Mouse (Mus musculus) hindbrain, embryonic 12.5 days (tissue): ENCODE data around the gene Ufsp1. TPM values are rescaled to one million over a fixed set of nuclear protein-coding genes. Genes with fewer than 3 reads are reported as not detected.

Experiments
- ATAC-seq: fragments of 200-750 bp; cut with Nextera tagmentation; 2 replicates; pipeline ENCODE4 v1.8.0; 2017; ENCODE audit warnings: moderate TSS enrichment; ENCODE audit not compliant: low FRiP score
- H3K27ac ChIP-seq: fragments of 300-500 bp; sonication (generic); 2 replicates; pipeline ENCODE4 v1.5.1; 2016; ENCODE audit warnings: mild to moderate bottlenecking
- H3K27me3 ChIP-seq: fragments of 300-500 bp; sonication (generic); 2 replicates; pipeline ENCODE4 v1.6.1; 2016; ENCODE audit warnings: mild to moderate bottlenecking
- H3K36me3 ChIP-seq: fragments of 300-500 bp; sonication (generic); 2 replicates; pipeline ENCODE4 v1.6.1; 2016; ENCODE audit warnings: mild to moderate bottlenecking
- H3K4me1 ChIP-seq: fragments of 300-500 bp; sonication (generic); 2 replicates; pipeline ENCODE4 v1.6.1; 2016
- H3K4me2 ChIP-seq: fragments of 300-500 bp; sonication (generic); replicated peaks from 2 replicates; pipeline ENCODE4 v1.6.1; 2016; ENCODE audit warnings: mild to moderate bottlenecking
- H3K4me3 ChIP-seq: fragments of 300-500 bp; sonication (generic); 2 replicates; pipeline ENCODE4 v1.5.1; 2016; ENCODE audit warnings: mild to moderate bottlenecking
- H3K9ac ChIP-seq: fragments of 300-500 bp; sonication (generic); 2 replicates; pipeline ENCODE4 v1.6.1; 2016; ENCODE audit warnings: mild to moderate bottlenecking, moderate library complexity
- H3K9me3 ChIP-seq: fragments of 300-500 bp; sonication (generic); replicated peaks from 2 replicates; pipeline ENCODE4 v1.6.1; 2016; ENCODE audit warnings: mild to moderate bottlenecking
- WGBS: fragments of 180-500 bp; shearing (Covaris S2); methylation state at CpG from one replicate; pipeline ENCODE4 v1.1.7; 2016; 5-methylcytosine and 5-hydroxymethylcytosine counted together
- microRNA-seq: library from miRNA; unstranded; fragments of <30 nt; microRNA quantifications from one replicate; pipeline ENCODE4, GENCODE M21; 2017
- polyA plus RNA-seq: library from polyadenylated mRNA; unstranded; fragments of >200 nt; fragmentation: Nextera tagmentation; extraction: Ambion mirVana; gene quantifications from 2 replicates; pipeline ENCODE4 v1.2.1, GENCODE M21; 2016

The Ufsp1 gene
- polyA plus RNA-seq, 1 experiment from 2014 or later: 10.3 TPM

DNA sequence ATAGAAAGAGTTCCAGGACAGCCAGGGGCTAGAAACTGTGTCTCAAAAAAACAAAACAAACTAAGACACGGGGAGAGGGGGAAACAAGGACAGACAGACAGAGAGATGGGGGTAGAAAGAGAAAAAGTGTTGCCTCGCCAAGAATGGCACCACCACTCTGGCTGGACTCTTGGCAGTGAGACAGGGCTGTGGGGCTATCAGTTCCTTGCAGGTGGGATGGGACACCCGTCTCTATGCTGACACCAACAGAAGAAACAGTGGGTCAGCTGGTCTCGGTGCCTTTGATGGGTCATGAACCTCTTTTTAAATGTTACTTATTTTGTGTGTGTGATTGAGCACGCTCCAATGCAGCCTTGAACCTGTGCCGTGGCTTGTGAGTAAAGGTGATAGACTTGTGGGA is 45.8 kb downstream of the Ufsp1 start:
- ATAC-seq: no peak
- WGBS: 80% methylated on average over 6 of the region's 6 CpGs
- Histone ChIP-seq H3K9ac (0 out of 2 replicates have a peak overlapping the region, but pooled peaks have one; percentile 68), H3K27me3 (no peaks in the 10 kb centered on the region), H3K4me2 (peak overlapping the region; percentile 83; the same call in 1 of the 2 replicates), H3K27ac (peak overlapping the region; percentile 80; the same call in 1 of the 2 replicates), H3K36me3 (no peaks in the 10 kb centered on the region), H3K4me1 (peaks cover 14% of the 10 kb centered on the region), H3K4me3 (no peak overlapping the region; the same call in 1 of the 2 replicates), H3K9me3 (no peaks in the 10 kb centered on the region; the same call in 1 of the 2 replicates)

DNA sequence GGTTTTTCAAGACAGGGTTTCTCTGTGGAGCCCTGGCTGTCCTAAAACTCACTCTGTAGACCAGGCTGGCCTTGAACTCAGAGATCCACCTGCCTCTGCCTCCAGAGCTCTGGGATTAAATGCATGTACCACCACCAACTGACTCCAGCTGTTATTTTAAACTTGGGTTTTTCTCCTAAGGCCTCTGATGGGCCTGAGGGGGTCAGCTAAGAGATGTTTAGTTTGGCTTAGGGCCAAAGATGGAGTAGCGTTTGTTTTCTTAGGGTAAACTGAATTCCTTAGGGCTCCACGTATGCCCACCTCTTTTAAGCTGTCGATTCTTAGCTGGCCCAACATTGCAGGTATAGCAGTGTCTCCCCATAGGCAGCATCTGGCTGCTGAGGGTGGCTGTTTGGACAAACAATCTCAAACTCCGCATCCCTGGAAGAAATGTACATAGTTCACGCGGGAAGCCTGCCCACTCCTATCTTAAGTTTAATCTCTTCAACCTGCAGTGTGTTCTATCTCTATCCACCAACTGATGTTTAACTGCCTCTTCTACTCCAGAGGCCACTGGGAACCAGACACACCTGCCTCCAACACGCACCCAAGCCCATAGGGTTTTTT is 48.1 kb downstream of the Ufsp1 start:
- no peaks in the 10 kb centered on the region for H3K27me3 ChIP-seq
- 79% methylated on average over 7 of the region's 7 CpGs for WGBS
- no peak for ATAC-seq

DNA sequence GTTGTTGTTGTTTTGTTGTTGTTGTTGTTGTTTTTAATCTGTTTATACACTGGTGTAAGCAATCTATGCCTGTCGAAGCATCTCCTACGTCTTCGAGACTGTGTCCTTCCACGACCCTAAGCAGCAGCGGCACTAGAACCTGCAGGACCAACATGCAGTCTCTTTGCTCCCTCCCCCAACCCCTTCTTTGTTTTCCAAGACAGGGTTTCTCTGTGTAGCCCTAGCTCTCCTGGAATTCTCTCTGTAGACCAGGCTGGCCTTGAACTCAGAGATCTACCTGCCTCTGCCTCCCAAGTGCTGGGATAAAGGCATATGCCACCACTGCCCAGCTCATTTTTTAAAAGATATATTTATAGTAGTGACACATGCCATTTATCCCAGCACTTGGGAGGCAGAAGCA is 49.0 kb downstream of the Ufsp1 start:
- ATAC-seq: no peak
- 95% methylated on average over 5 of the region's 5 CpGs for WGBS
- H3K4me1 ChIP-seq: peaks cover 26% of the 10 kb centered on the region
- no peak overlapping the region for H3K4me2 ChIP-seq
- H3K27ac ChIP-seq: no peak overlapping the region
- no peaks in the 10 kb centered on the region for H3K27me3 ChIP-seq
- H3K9me3 ChIP-seq: no peaks in the 10 kb centered on the region; the same call in 1 of the 2 replicates
- no peak overlapping the region for H3K9ac ChIP-seq
- no peak overlapping the region for H3K4me3 ChIP-seq
- no peaks in the 10 kb centered on the region for H3K36me3 ChIP-seq

More for the DNA sequence above, 48.1 kb downstream of the Ufsp1 start:
- H3K9ac ChIP-seq: no peak overlapping the region
- peaks cover 18% of the 10 kb centered on the region for H3K4me1 ChIP-seq
- H3K36me3 ChIP-seq: no peaks in the 10 kb centered on the region
- H3K4me3 ChIP-seq: no peak overlapping the region
- H3K27ac ChIP-seq: no peak overlapping the region
- H3K9me3 ChIP-seq: no peaks in the 10 kb centered on the region; the same call in 1 of the 2 replicates
- H3K4me2 ChIP-seq: no peak overlapping the region

DNA sequence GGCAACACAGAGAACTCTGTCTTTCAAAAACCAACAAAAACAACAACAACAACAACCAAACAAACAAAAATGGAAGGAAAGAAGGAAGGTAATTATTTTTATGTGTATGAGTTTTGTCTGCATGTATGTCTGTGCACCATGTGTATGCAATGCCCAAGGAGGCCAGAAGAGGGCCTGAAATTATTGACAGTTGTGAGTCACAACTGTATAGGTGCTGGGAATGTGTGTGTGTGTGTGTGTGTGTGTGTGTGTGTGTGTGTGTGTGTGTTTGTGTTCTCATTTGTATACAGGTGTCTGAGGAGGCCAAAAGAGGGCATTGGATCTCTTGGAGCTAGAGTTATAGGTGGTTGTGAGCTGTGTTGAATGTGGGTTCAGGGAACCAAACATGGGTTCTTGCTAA is 49.4 kb downstream of the Ufsp1 start:
- Histone ChIP-seq H3K4me3 (no peak overlapping the region), H3K36me3 (no peaks in the 10 kb centered on the region), H3K27ac (no peak overlapping the region), H3K4me1 (peaks cover 29% of the 10 kb centered on the region), H3K27me3 (peaks cover 3% of the 10 kb centered on the region; the same call in 1 of the 2 replicates), H3K9me3 (no peaks in the 10 kb centered on the region; the same call in 1 of the 2 replicates), H3K4me2 (no peak overlapping the region), H3K9ac (no peak overlapping the region)
- ATAC-seq: no peak

Small RNAs within 50 kb of the gene (microRNA-seq; reads per million reads assigned to microRNA genes)
- 1.6 reads per million for gene Mir7036
- gene Mir8116: not detected

Other genes with a start within 250 kb of the Ufsp1 start
- 183 and 186 TPM in 2 replicates for gene Ap1s1, start 248.5 kb upstream of the Ufsp1 start, polyA plus RNA-seq
- 0.10 TPM in 1 of 2 replicates, not detected in the other for gene Serpine1, start 222.4 kb upstream of the Ufsp1 start, polyA plus RNA-seq
- 4.2 and 5.7 TPM in 2 replicates for gene Trim56, start 178.4 kb upstream of the Ufsp1 start, polyA plus RNA-seq
- gene Muc3, start 145.3 kb upstream of the Ufsp1 start, polyA plus RNA-seq: not detected in 2 replicates
- not detected in 2 replicates for gene Muc3a, start 82.2 kb upstream of the Ufsp1 start, polyA plus RNA-seq
- gene Ache, start 7.1 kb upstream of the Ufsp1 start, polyA plus RNA-seq: 12.6 and 13.1 TPM in 2 replicates
- 151 and 152 TPM in 2 replicates for gene Srrt, start 13.0 kb downstream of the Ufsp1 start, polyA plus RNA-seq
- gene Trip6, start 19.8 kb downstream of the Ufsp1 start, polyA plus RNA-seq: 40.0 and 40.7 TPM in 2 replicates
- gene Slc12a9, start 39.0 kb downstream of the Ufsp1 start, polyA plus RNA-seq: 21.9 and 23.6 TPM in 2 replicates
- gene Ephb4, start 55.5 kb downstream of the Ufsp1 start, polyA plus RNA-seq: 40.9 and 45.0 TPM in 2 replicates
- 0.09 and 0.15 TPM in 2 replicates for gene Zan, start 182.4 kb downstream of the Ufsp1 start, polyA plus RNA-seq
- 60.7 and 61.3 TPM in 2 replicates for gene Pop7, start 207.9 kb downstream of the Ufsp1 start, polyA plus RNA-seq
- gene Gigyf1, start 223.9 kb downstream of the Ufsp1 start, polyA plus RNA-seq: 17.9 and 19.0 TPM in 2 replicates
- gene Epo, start 238.6 kb downstream of the Ufsp1 start, polyA plus RNA-seq: not detected in 2 replicates
- gene Gnb2, start 238.9 kb downstream of the Ufsp1 start, polyA plus RNA-seq: 466 and 467 TPM in 2 replicates